Comparison of ENCODE assay signal across 11 mouse cellular contexts in the genomic region with DNA sequence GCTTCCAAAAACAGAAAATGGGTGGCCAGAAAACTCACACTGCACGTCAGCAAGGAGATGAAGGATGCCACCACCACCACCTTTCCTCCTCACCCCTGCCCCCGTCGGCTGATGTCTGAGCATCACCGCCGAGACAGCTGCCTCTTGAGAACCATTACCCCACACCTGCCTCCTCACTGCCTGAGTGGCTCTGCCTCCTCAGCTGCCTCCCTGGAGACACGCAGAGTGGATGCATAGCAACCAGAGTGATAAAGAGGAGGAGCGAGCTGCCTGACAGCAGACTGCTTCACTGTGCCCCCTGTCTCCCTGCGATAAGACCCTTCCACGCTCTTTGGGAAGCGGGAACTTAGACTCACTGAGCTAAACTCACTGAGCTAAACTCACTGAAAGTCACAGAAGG. TPM values are rescaled to one million over a fixed set of nuclear protein-coding genes. Genes with fewer than 3 reads are reported as not detected.
A peak's percentile ranks its signal among the peaks of the same experiment; 100 is the strongest.
DNase-seq lines count a peak whose midpoint lies in the region; ATAC-seq and TF ChIP-seq lines count a peak whose summit lies in the region.
"Had no signal": no experiment of that assay in that cellular context is flagged by ENCODE, and none has a peak within 500 bp of the region (broad histone marks: within the 10 kb centered on the region; RNA-seq: fewer than 3 reads in every experiment).

No protein-coding gene starts in this region.

- no peak overlapping the region for H3K4me3 ChIP-seq in intestine, embryonic 16.5 days (ENCODE audit: low read length)
- no peak overlapping the region for H3K4me3 ChIP-seq in intestine, postnatal 0 days (ENCODE audit: low read depth, low read length)
- no peak overlapping the region for H3K4me3 ChIP-seq in forebrain, embryonic 14.5 days (ENCODE audit: low read depth, low read length)
- H3K4me3 ChIP-seq in neural tube, embryonic 15.5 days (replicated peaks) = no peak overlapping the region
- H3K4me3 ChIP-seq: gastrocnemius, adult 2 months had no signal

- no peak overlapping the region for H3K9ac ChIP-seq in intestine, embryonic 16.5 days (ENCODE audit: low read depth, low read length)
- H3K9ac ChIP-seq in intestine, postnatal 0 days (ENCODE audit: low read depth, low read length) = no peak overlapping the region
- H3K9ac ChIP-seq in forebrain, embryonic 14.5 days (ENCODE audit: low read length) = no peak overlapping the region
- no peak overlapping the region for H3K9ac ChIP-seq in neural tube, embryonic 15.5 days (replicated peaks)

- no peak overlapping the region for H3K4me2 ChIP-seq in intestine, embryonic 16.5 days (ENCODE audit: low read depth, low read length)
- H3K4me2 ChIP-seq in intestine, postnatal 0 days (replicated peaks; ENCODE audit: low read depth) = no peak overlapping the region
- H3K4me2 ChIP-seq in forebrain, embryonic 14.5 days (ENCODE audit: low read length) = no peak overlapping the region
- H3K4me2 ChIP-seq in neural tube, embryonic 15.5 days = peak overlapping the region; percentile 40

- WGBS in intestine, embryonic 16.5 days = 35% methylated on average over 10 of the region's 10 CpGs
- 28% methylated on average over 10 of the region's 10 CpGs for WGBS in intestine, postnatal 0 days
- WGBS in forebrain, embryonic 14.5 days = 66% methylated on average over 10 of the region's 10 CpGs
- WGBS in neural tube, embryonic 15.5 days = 13% methylated on average over 10 of the region's 10 CpGs

- H3K27me3 ChIP-seq in intestine, embryonic 16.5 days (replicated peaks; ENCODE audit: control insufficient read depth, insufficient read depth, low read length) = no peaks in the 10 kb centered on the region
- H3K27me3 ChIP-seq in intestine, postnatal 0 days (replicated peaks; ENCODE audit: control insufficient read depth, insufficient read depth, low read length) = no peaks in the 10 kb centered on the region
- H3K27me3 ChIP-seq in forebrain, embryonic 14.5 days (replicated peaks; ENCODE audit: control insufficient read depth, insufficient read depth, low read length) = no peaks in the 10 kb centered on the region
- H3K27me3 ChIP-seq in neural tube, embryonic 15.5 days (replicated peaks) = no peaks in the 10 kb centered on the region

- H3K9me3 ChIP-seq in intestine, embryonic 16.5 days (ENCODE audit: control insufficient read depth, low read length) = no peaks in the 10 kb centered on the region
- H3K9me3 ChIP-seq in intestine, postnatal 0 days (ENCODE audit: control insufficient read depth) = no peaks in the 10 kb centered on the region
- no peaks in the 10 kb centered on the region for H3K9me3 ChIP-seq in forebrain, embryonic 14.5 days (replicated peaks; ENCODE audit: control insufficient read depth, low read length)
- H3K9me3 ChIP-seq in neural tube, embryonic 15.5 days (replicated peaks) = no peaks in the 10 kb centered on the region

- no peaks in the 10 kb centered on the region for H3K4me1 ChIP-seq in intestine, embryonic 16.5 days (ENCODE audit: control insufficient read depth, insufficient read depth, low read length)
- no peaks in the 10 kb centered on the region for H3K4me1 ChIP-seq in intestine, postnatal 0 days (replicated peaks; ENCODE audit: control insufficient read depth, insufficient read depth, low read length)
- H3K4me1 ChIP-seq in forebrain, embryonic 14.5 days (ENCODE audit: control insufficient read depth, insufficient read depth, low read length) = no peaks in the 10 kb centered on the region
- peaks cover 13% of the 10 kb centered on the region for H3K4me1 ChIP-seq in neural tube, embryonic 15.5 days

- H3K27ac ChIP-seq in intestine, embryonic 16.5 days (ENCODE audit: low read length) = no peak overlapping the region
- no peak overlapping the region for H3K27ac ChIP-seq in intestine, postnatal 0 days (ENCODE audit: low read depth, low read length)
- no peak overlapping the region for H3K27ac ChIP-seq in forebrain, embryonic 14.5 days (ENCODE audit: low read depth, low read length)
- H3K27ac ChIP-seq in neural tube, embryonic 15.5 days (replicated peaks) = no peak overlapping the region
- H3K27ac ChIP-seq: gastrocnemius, adult 2 months; stomach, postnatal 0 days had no signal

- ATAC-seq in intestine, embryonic 16.5 days = peak; percentile 43; the same call in 1 of the 2 replicates
- ATAC-seq in intestine, postnatal 0 days = no peak
- ATAC-seq in forebrain, embryonic 14.5 days = peak; percentile 72
- ATAC-seq in neural tube, embryonic 15.5 days (ENCODE audit: low FRiP score) = peak; percentile 59; the same call in 1 of the 2 replicates
- ATAC-seq: inflammation-experienced regulatory T-cells, adult 6 months had no signal

- DNase-seq in forebrain, embryonic 14.5 days (ENCODE audit: low spot score) = peak; percentile 62
- peak; percentile 20 to 25 for DNase-seq in layer of hippocampus, postnatal 36 days
- no peak for DNase-seq in heart, adult 9 months (ENCODE audit: low spot score in 2 of 2)
- DNase-seq in gastrocnemius, postnatal 36 days = no peak
- DNase-seq in kidney, postnatal 10 days = no peak
- DNase-seq: gastrocnemius, adult 2 months had no signal

- intact Hi-C loops in gastrocnemius, postnatal 36 days (cut with DNase I) = no loop called here

- TF ChIP-seq CTCF in intestine, postnatal 0 days (IDR thresholded peaks at IDR 0.05; ENCODE audit: low read depth) = no peak

- H3K36me3 ChIP-seq in intestine, embryonic 16.5 days (ENCODE audit: control insufficient read depth, insufficient read depth, low read length) = no peaks in the 10 kb centered on the region
- no peaks in the 10 kb centered on the region for H3K36me3 ChIP-seq in intestine, postnatal 0 days (ENCODE audit: control insufficient read depth, insufficient read depth)
- no peaks in the 10 kb centered on the region for H3K36me3 ChIP-seq in forebrain, embryonic 14.5 days (ENCODE audit: control insufficient read depth, insufficient read depth, low read length)
- no peaks in the 10 kb centered on the region for H3K36me3 ChIP-seq in neural tube, embryonic 15.5 days

RNA-seq across cellular contexts. Expression of gene Kcna5, which starts 20.5 kb away (rescaled TPM):
- 6.5 and 7.6 TPM in 2 replicates for polyA plus RNA-seq in intestine, embryonic 16.5 days (2015; fragmentation: Nextera tagmentation; extraction: Ambion mirVana)
- polyA plus RNA-seq in intestine, postnatal 0 days (2015; fragmentation: Nextera tagmentation; extraction: Ambion mirVana) = 1.6 and 2.4 TPM in 2 replicates
- 1.4 and 1.6 TPM in 2 replicates for polyA plus RNA-seq in forebrain, embryonic 14.5 days (2014; fragmentation: Nextera tagmentation; extraction: Ambion mirVana)
- total RNA-seq in layer of hippocampus, postnatal 36 days (2021) = 1 to 10 TPM; 1.3 to 1.6 TPM
- 3.1 and 4.1 TPM in 2 replicates for polyA plus RNA-seq in neural tube, embryonic 15.5 days (2015; fragmentation: Nextera tagmentation; extraction: Ambion mirVana)
- 1 to 10 TPM; 3.7 to 4.3 TPM for total RNA-seq in gastrocnemius, postnatal 36 days (2021)
- polyA plus RNA-seq: inflammation-experienced regulatory T-cells, adult 6 months had no signal

Comparison
In these comparisons a context has a peak if more than half of its experiments do, and no peak if none do; other contexts are left out.
1. DNase-seq: peak in forebrain, embryonic 14.5 days (single experiment) and layer of hippocampus, postnatal 36 days (2 of 2); none in heart, adult 9 months (0 of 2), gastrocnemius, postnatal 36 days (0 of 2) and kidney, postnatal 10 days (single experiment).